Mouse (Mus musculus) layer of hippocampus, adult 2 months (tissue): Measurements from ENCODE around the gene Grap2. TPM values are rescaled to one million over a fixed set of nuclear protein-coding genes. Genes with fewer than 3 reads are reported as not detected.

ENCODE experiments used
- DNase-seq, 2 experiments: peaks; one replicate each; pipeline ENCODE4 v3.0.0; 2022; ENCODE audit warnings: low spot score in 2 of 2
- H3K27ac ChIP-seq: fragments of 200-600 bp; 2 replicates; pipeline ENCODE4 v1.8.1; 2022
- H3K4me3 ChIP-seq: fragments of 200-600 bp; 2 replicates; pipeline ENCODE4 v1.8.1; 2022; ENCODE audit warnings: mild to moderate bottlenecking
- CTCF ChIP-seq: fragments of 200-600 bp; conservative IDR thresholded peaks from 2 replicates; pipeline ENCODE4 v1.8.1; 2022; ENCODE audit warnings: antibody characterized with exemption, mild to moderate bottlenecking, moderate library complexity
- total RNA-seq, 2 experiments: library from RNA; stranded (reverse); gene quantifications; 2 replicates each; pipeline ENCODE4 v1.2.3; 2021

Grap2 gene
- total RNA-seq, 2 experiments from 2014 or later: 0.22 to 0.28 TPM

DNA sequence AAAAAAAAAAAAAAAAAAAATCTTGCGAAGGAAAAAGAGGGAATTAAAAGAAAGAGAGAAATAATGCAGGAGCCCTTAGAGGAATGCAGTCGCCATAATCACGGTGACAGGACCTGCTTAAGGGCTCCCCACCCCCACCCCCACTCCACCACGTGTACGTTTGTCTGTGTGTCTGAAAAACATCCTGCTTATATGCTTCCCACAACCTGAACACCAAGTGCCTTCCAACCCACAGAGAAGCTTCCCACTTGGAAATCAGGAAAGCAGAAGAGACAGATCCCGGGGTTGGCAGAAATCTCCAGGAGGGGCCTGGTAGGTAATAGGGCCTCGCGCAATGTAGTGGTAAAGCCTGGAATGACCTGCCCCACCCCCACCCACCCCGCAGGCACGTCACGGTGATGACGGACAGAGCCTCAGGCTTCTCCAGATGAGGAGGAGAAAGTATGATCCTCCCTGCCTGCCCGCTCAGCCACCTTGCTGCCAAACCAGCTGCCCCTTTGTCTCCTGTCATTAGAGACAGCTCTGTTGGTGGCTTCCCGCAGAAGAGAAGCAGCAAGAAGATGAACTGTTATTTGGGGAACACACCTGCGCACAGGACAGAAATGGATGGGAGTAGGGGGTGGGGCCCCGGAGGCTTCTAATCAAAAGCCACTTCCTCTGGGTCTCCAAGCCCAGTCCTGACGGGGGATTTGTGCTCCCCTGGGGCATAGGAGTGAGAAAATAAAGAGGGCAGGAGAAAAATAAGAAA is 43.4 kb downstream of the Grap2 start:
- Histone ChIP-seq H3K4me3 (no peak overlapping the region), H3K27ac (peak overlapping the region; percentile 57; the same call in 1 of the 2 replicates)
- no peak for TF ChIP-seq CTCF
- DNase-seq: no peak

DNA sequence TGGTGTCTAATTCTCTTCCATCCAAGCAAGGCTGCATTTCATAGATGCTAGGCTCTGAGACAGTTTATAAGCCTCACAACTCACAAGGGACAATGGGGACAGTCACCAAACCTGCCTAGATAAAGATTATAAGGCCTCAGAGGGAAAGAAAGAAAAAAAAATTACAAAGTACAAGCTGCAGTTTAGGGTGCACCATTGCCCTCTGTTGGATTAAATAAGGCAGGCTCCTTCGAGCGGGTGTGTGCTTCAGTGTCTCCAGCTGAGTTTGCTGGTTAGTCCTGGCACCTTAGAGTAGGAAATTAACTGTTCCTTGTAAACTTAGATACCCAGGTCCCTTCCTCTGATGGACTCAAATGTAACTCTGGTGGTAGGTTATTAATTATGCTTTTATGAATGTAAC is 45.4 kb downstream of the Grap2 start:
- no peak overlapping the region for H3K4me3 ChIP-seq
- peak in 1 of 2 experiments; percentile 35 for DNase-seq
- H3K27ac ChIP-seq: no peak overlapping the region
- peak; percentile 76 for TF ChIP-seq CTCF

DNA sequence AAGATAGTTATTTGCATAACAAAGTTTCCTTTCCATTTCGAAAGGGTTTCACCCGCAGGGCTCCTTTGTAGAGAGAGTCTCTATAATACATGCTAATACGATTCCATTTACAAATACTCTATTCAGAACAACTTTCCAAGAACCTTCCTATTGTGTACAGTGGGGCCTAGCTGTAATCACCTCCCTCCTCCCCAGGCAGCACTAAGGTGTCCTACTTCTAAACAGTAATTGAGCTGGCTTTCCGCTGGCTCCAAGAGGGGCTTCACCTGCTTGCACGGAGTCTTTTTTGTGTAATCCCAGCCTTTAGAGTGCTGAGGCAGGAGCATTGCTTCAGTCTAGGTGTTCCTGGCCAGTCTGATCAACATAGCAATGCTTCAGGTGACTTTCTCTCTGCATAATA is 46.8 kb downstream of the Grap2 start:
- Histone ChIP-seq H3K27ac (no peak overlapping the region), H3K4me3 (no peak overlapping the region)
- TF ChIP-seq CTCF: no peak
- no peak for DNase-seq

DNA sequence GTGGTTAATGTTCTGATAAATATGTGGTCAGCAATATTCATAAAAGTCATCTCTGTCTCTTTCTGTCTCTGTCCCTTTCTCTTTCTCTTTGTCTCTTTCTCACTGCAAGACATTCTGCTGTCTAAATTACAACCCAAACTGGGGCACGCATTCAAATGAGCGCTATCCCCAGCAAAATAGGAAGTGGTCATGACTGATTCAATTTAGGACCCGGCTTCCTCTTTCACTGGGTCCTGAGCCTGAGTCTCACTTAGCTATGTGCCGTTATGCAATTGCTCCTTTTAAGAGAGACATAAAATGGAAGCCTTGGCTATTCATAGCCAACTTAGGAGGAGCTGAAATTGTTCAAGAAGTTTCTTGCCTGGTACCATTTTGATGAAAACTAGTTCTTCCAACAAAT is 47.4 kb downstream of the Grap2 start:
- no peak for DNase-seq
- H3K4me3 ChIP-seq: no peak overlapping the region
- TF ChIP-seq CTCF: no peak
- no peak overlapping the region for H3K27ac ChIP-seq

DNA sequence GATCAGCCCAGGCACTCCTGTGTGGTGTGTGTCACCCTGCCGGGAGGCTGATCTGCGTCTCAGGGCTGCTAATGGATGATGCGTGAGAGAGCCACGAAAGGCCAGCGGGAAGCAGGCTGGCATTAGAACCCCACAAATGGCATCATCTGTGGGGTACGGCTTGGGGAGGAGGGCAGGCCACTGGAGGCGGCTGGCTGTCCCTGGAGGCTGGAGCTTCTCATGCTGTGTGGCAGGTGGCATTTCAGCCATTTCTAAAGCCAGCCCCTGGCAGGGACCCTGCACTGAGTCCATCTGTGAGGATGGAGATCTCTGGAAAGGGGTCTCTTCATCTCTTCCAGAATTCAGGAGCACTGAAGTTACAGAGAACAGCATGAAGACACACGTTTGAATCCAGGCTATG is 48.0 kb downstream of the Grap2 start:
- no peak for TF ChIP-seq CTCF
- no peak overlapping the region for H3K27ac ChIP-seq
- no peak overlapping the region for H3K4me3 ChIP-seq
- DNase-seq: no peak

DNA sequence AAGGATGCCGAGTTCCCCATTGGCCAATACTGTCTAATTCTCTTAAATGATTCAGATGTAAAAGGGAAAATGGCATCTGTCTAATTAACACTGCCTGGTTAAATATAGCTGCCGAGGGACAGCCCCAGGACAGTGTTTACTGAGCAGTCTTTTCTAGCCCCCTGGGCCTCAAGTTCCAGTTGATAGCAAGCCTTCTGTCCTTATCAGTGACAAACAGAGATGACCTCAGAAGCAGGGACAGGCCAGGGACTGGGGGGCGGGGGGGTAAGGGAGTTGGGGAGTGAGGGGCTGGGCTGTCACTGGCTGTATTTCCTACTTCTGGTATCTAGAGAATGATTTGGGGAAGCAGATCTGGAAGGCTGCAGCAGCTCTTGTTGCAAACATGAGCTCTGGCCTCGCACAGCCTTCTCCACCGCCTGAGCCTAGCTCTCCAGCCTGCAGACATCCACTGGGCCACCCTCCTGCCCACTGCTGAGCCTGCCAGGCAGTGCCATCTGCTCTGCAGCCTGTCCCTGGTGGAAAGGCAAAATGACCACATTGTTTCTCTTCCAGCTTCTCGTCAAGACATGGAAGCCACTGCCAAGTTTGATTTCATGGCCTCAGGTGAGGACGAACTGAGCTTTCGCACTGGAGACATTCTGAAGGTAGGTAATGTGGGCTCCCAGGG is 50.9 kb downstream of the Grap2 start:
- H3K27ac ChIP-seq: no peak overlapping the region
- no peak overlapping the region for H3K4me3 ChIP-seq
- no peak for DNase-seq
- TF ChIP-seq CTCF: no peak

DNA sequence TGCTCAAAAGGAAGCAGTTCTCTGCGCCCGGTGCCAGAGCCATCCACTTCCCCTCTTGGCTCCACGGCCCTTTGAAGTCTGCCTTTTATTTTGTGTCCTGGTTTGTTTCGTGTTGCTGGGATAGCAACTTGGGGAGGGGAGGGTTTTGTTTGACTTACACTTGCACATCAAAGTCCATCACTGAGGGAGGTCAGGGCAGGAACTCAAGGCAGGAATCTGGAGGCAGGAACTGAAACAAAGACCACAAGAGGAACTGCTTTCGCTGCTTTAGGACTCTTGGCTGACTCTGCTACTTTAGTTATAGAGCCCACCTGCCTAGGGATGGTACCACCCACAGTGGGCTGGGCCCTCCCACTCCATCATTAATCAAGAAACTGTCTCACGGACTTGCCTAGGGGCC is 54.1 kb downstream of the Grap2 start:
- H3K27ac ChIP-seq: no peak overlapping the region
- H3K4me3 ChIP-seq: no peak overlapping the region
- no peak for TF ChIP-seq CTCF
- no peak for DNase-seq

DNA sequence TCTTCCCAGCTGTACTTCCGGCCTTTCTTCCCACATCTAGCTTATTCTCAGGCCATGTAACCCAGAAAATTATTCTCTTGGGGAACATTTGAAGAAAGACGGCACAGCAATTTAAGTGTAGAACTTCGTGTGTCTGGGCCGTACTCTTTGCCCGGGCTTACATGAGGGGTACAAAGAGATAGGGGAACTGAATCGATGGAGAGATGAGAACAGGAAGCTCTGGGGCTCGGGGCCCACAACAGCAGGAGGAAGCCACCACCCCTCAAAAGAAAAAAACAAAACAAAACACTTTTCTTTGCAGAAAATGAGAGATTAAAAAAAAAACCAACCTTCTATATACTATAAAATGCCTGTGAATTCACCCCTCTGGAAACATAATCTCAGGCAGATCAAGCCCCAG is 57.8 kb downstream of the Grap2 start:
- no peak overlapping the region for H3K4me3 ChIP-seq
- no peak overlapping the region for H3K27ac ChIP-seq
- DNase-seq: no peak
- no peak for TF ChIP-seq CTCF

DNA sequence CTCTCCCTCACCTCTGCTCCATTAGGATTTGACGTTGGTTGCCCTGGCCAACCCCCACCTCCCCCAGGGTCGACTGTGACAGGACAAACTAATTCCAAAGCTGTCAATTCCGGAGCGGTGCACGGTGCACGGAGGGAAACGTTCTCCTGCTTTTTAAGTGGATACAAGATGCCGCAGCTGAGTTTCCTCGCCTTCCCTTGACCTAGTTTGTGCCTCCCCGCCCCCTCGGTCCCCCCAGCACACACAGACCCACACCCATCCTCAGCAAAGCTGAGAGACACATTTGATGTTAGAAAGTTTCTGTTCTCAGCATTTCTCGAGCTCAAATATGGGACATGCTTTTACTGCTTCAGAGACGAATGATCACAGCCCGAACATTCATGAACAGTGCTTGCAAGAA is 58.3 kb downstream of the Grap2 start:
- no peak for DNase-seq
- no peak for TF ChIP-seq CTCF
- no peak overlapping the region for H3K27ac ChIP-seq
- H3K4me3 ChIP-seq: no peak overlapping the region

DNA sequence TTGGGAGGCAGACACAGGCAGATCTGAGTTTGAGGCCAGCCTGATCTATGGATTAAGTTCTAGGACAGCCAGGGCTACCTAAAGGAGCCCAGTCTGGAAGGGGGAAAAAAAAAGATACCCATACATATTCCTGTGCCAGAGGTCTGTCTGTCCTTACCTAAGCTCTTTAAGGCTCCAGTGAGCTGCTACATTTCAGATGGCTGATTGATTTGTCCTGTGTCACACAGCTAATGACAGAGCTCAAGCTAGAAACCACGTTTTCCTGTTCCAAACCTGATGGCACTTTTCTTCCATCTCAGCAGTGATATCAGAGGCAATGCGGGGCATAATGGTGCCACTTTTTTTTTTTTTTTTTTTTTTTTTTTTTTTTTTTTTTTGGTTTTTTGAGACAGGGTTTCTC is 58.9 kb downstream of the Grap2 start:
- Histone ChIP-seq H3K4me3 (no peak overlapping the region), H3K27ac (no peak overlapping the region)
- no peak for TF ChIP-seq CTCF
- DNase-seq: no peak

DNA sequence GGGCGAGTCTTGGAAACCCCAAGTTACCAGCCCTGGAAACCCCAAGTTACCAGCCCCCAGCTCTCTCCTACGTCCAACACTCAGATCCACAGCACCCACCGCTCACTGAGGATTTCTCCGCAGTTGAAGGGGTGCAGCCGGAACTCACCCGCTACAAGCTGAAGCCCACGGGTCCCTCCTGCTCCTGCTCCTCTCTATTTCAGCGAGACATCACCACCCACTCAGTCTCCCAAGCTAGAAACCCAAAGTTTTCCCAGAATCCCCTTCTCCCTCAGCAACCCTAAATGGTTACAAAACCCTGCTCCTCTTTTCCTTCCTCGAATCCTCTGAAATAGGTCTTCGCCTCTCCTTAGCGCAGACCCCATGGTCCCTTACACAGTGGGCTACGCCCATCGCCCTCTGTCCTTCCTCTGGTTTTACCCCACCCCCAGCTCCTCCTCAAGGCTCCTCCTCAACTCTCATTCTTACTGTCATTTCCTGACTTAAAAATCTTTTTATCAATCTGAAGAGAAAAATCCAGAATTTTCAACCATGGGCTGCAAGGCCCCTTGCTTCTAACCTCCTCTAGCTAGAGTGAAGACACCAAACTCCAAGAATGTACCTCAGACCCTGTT is 60.0 kb downstream of the Grap2 start:
- H3K27ac ChIP-seq: no peak overlapping the region
- DNase-seq: peak in 1 of 2 experiments; percentile 26
- no peak for TF ChIP-seq CTCF
- no peak overlapping the region for H3K4me3 ChIP-seq

DNA sequence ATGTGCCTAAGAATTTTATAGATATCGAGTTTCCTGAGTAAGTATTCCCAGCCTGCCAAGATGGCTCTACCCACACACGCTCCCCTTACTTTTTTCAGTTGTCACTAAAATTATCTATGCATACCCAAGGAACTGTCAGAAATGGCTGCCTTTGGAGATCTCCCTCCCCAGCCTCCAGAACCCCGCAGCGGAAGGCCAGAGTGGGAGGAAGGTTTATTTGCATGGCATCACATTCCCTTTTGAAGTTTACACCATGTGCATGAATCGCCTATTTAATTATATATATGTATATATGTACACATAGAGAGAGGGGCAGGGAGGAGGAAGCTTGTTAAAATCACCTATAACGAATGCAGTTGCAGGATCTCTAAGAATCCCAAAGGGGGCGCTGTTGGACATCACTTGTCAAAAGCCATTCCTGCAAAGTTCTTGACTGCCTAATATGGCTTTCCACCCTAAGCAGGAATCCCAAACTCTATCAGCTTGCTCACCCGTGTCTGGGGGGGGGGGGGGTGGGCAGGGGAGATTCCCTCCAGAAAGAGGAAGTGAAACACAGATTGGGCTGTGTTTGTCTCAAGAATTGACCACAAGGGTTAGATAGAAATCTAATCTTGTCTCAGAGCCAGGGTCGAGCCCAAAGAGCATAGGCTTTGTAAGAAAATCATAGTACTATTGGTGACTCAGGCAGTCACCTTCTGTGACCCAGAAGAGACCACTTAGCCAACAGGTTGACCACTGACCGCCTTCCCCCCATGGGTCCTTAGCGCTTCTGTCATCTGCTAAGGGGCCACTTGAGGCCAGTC is 62.2 kb downstream of the Grap2 start:
- no peak overlapping the region for H3K27ac ChIP-seq
- DNase-seq: peak; percentile 46 to 72
- peak; percentile 81 for TF ChIP-seq CTCF
- no peak overlapping the region for H3K4me3 ChIP-seq
